Mouse (Mus musculus): ENCODE measurements around the gene Sept4. TPM values are rescaled to one million over a fixed set of nuclear protein-coding genes. Genes with fewer than 3 reads are reported as not detected.

Sept4 gene
- polyA plus RNA-seq, 1 experiment, result 25.7 TPM

DNA sequence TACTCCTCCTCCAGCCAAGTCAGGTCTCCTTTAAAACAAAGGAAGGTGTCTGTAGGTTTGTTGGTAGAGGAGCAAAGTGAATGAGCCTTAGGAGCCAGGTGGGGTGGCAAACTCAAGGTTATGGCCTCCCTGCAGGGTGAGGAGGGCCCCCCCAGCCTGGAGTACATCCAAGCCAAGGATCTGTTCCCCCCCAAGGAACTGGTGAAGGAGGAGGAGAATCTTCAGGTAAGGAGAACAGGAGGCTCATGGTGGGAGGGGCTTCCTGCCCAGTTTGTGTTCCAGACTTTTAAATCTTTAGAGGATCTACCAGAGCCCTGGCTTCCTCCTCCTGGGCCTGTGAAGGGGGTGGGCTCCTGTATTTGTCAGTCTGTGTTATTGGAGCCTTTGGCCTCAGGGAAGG, 28.4 kb downstream of the Sept4 start:
- TF ChIP-seq CTCF (IDR thresholded peaks at IDR 0.05; ENCODE audit: extremely low read depth, insufficient read depth, insufficient read length, insufficient replicate concordance) (no peak), POLR2A (IDR thresholded peaks at IDR 0.05; ENCODE audit: low read depth, low read length) (no peak)
- Histone ChIP-seq H3K36me3 (ENCODE audit: control insufficient read depth, insufficient read depth, low read length) (peaks cover 28% of the 10 kb centered on the region), H3K27ac (ENCODE audit: insufficient read depth, low read length) (no peak overlapping the region), H3K4me3 (ENCODE audit: extremely low read depth, insufficient read depth, insufficient read length) (no peak overlapping the region), H3K27me3 (ENCODE audit: control insufficient read depth, insufficient read depth, low read length) (no peaks in the 10 kb centered on the region), H3K4me1 (ENCODE audit: control insufficient read depth, insufficient read depth, insufficient read length) (peaks cover 16% of the 10 kb centered on the region)
- no peak for DNase-seq (ENCODE audit: low read depth in 1 of 2, low spot score in 2 of 2)

DNA sequence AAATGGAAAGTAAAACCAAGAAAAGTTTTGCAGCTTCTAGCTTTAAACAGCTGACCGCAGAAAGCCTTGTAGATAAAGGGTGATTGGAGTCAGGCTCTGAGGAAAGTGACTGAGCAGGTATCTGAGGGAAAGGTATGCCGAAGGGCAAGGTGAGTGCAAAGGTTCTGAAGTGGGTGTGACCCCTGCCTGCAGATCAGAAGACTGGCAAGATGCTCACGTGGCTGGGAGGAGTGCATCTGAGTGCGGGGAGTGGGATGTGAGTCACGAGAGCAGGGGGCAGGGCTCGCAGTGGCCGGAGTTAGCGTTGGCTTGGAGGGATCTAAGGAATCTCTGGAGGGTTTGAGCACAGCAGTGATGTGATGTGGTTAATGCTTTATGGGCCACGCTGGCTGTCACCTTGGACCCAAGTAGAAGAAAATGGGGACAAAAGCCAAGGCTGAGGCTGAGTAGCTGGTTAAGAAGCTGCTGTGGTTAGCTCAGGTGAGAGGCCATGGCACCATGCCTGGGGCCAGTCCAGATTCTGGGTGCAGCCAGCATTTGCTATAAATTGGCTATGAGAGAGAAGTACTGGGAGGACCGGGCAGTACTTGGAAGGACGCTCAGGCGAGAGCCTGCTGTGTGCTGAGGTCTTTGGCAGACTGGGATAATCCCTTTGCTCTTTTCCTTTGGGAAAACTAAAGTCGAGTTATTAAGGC, 30.8 kb downstream of the Sept4 start:
- WGBS, result 93% methylated on average over 13 of the region's 13 CpGs
- H3K4me3 ChIP-seq (ENCODE audit: extremely low read depth, insufficient read depth, insufficient read length), result no peak overlapping the region
- H3K27me3 ChIP-seq (ENCODE audit: control insufficient read depth, insufficient read depth, low read length), result no peaks in the 10 kb centered on the region
- no peak for DNase-seq (ENCODE audit: low read depth in 1 of 2, low spot score in 2 of 2)
- TF ChIP-seq CTCF (IDR thresholded peaks at IDR 0.05; ENCODE audit: extremely low read depth, insufficient read depth, insufficient read length, insufficient replicate concordance) (no peak), POLR2A (IDR thresholded peaks at IDR 0.05; ENCODE audit: low read depth, low read length) (no peak)
- no peak overlapping the region for H3K27ac ChIP-seq (ENCODE audit: insufficient read depth, low read length)
- peaks cover 51% of the 10 kb centered on the region for H3K36me3 ChIP-seq (ENCODE audit: control insufficient read depth, insufficient read depth, low read length)
- peaks cover 14% of the 10 kb centered on the region for H3K4me1 ChIP-seq (ENCODE audit: control insufficient read depth, insufficient read depth, insufficient read length)

DNA sequence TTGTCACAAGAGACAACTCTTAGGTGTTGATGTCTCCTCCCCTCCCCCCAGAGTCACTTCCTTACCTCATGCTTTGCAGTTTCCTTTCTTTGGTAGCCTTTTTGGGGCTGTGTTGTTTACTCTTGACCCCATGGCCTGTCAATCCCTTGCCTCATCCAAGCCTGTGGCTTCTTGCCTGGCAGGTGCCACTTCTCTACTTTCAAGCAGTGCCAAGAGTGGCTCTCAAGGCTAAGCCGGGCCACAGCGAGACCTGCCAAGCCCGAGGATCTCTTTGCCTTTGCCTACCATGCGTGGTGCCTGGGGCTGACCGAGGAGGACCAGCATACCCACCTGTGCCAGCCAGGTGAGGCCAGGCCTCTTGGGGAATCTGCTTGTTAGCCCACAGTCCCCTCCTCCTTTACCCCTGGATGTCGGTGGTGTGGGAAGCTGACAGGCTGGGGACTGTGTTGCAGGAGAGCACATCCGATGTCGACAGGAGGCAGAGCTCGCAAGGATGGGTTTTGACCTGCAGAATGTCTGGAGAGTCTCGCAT, 31.7 kb downstream of the Sept4 start:
- TF ChIP-seq CTCF (IDR thresholded peaks at IDR 0.05; ENCODE audit: extremely low read depth, insufficient read depth, insufficient read length, insufficient replicate concordance) (no peak), POLR2A (IDR thresholded peaks at IDR 0.05; ENCODE audit: low read depth, low read length) (no peak)
- Histone ChIP-seq H3K4me3 (ENCODE audit: extremely low read depth, insufficient read depth, insufficient read length) (no peak overlapping the region), H3K36me3 (ENCODE audit: control insufficient read depth, insufficient read depth, low read length) (peaks cover 59% of the 10 kb centered on the region), H3K4me1 (ENCODE audit: control insufficient read depth, insufficient read depth, insufficient read length) (peaks cover 13% of the 10 kb centered on the region), H3K27ac (ENCODE audit: insufficient read depth, low read length) (no peak overlapping the region), H3K27me3 (ENCODE audit: control insufficient read depth, insufficient read depth, low read length) (no peaks in the 10 kb centered on the region)
- DNase-seq (ENCODE audit: low read depth in 1 of 2, low spot score in 2 of 2), result no peak
- 96% methylated on average over 10 of the region's 10 CpGs for whole genome bisulfite sequencing

DNA sequence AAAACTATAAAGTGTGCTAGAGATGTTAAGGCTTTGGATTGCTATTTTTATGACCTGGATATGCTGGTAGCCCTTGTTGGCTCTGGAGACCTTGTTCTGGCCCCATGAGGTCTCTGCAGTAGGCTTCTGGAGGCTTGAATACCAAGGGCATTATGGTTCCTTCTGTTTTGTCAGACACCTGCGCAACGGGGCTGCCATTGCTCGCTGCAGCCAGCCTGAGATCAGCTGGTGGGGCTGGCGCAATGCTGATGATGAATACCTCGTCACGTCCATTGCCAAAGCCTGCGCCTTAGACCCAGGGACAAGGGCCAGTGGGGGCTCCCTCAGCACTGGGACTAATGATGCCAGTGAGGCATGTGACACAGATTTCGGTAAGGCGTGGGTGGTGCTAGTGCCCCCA, 33.5 kb downstream of the Sept4 start:
- Histone ChIP-seq H3K4me1 (ENCODE audit: control insufficient read depth, insufficient read depth, insufficient read length) (no peaks in the 10 kb centered on the region), H3K27me3 (ENCODE audit: control insufficient read depth, insufficient read depth, low read length) (no peaks in the 10 kb centered on the region), H3K4me3 (ENCODE audit: extremely low read depth, insufficient read depth, insufficient read length) (no peak overlapping the region), H3K27ac (ENCODE audit: insufficient read depth, low read length) (no peak overlapping the region), H3K36me3 (ENCODE audit: control insufficient read depth, insufficient read depth, low read length) (peaks cover 66% of the 10 kb centered on the region)
- no peak for DNase-seq (ENCODE audit: low read depth in 1 of 2, low spot score in 2 of 2)
- TF ChIP-seq CTCF (IDR thresholded peaks at IDR 0.05; ENCODE audit: extremely low read depth, insufficient read depth, insufficient read length, insufficient replicate concordance) (no peak), POLR2A (IDR thresholded peaks at IDR 0.05; ENCODE audit: low read depth, low read length) (no peak)
- 96% methylated on average over 9 of the region's 9 CpGs for WGBS

DNA sequence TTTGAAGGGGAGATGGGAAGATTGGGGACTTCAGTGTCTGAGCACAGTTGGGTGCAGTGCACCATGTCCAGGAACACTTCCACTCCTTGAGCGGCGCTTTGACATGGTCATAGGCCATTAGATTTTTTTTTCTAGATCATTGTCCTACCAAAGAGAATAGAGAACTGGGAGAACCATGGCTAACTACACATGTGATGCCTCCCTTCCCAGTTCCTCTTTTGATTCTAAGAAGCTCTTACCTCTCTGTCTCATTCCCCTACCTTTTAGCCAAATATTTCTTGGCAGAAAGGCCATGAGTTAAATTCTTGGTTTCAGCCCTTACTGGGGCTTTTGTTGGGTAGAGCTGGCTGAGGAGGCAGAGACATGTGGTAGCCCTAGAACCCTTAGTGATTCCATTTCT, 34.9 kb downstream of the Sept4 start:
- no peak for DNase-seq (ENCODE audit: low read depth in 1 of 2, low spot score in 2 of 2)
- no peak overlapping the region for H3K4me3 ChIP-seq (ENCODE audit: extremely low read depth, insufficient read depth, insufficient read length)
- no peak overlapping the region for H3K27ac ChIP-seq (ENCODE audit: insufficient read depth, low read length)
- H3K4me1 ChIP-seq (ENCODE audit: control insufficient read depth, insufficient read depth, insufficient read length), result no peaks in the 10 kb centered on the region
- peaks cover 64% of the 10 kb centered on the region for H3K36me3 ChIP-seq (ENCODE audit: control insufficient read depth, insufficient read depth, low read length)
- H3K27me3 ChIP-seq (ENCODE audit: control insufficient read depth, insufficient read depth, low read length), result no peaks in the 10 kb centered on the region
- WGBS, result 83% methylated on average over 2 of the region's 2 CpGs
- no peak for TF ChIP-seq CTCF (IDR thresholded peaks at IDR 0.05; ENCODE audit: extremely low read depth, insufficient read depth, insufficient read length, insufficient replicate concordance)
- TF ChIP-seq POLR2A (IDR thresholded peaks at IDR 0.05; ENCODE audit: low read depth, low read length), result no peak

DNA sequence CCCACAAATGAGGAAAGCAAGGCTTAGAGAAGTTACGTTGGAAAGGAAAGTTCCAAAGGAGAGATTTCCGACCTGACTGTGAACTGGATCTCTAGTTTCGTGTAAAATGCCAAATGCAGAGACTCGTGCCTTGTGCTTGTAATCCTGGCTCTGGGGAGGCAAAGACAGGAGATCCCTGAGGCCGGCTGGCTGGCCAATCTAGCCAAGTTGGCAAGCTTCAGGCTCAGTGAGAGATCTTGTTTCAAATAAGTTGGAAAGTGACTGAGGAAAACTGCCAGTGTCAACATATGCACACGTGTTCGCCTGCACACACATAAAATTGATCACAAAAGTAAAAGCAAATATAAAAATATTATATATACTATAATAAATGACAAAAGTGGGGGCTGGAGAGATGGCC, 40.6 kb downstream of the Sept4 start:
- Histone ChIP-seq H3K27me3 (ENCODE audit: control insufficient read depth, insufficient read depth, low read length) (no peaks in the 10 kb centered on the region), H3K36me3 (ENCODE audit: control insufficient read depth, insufficient read depth, low read length) (peaks cover 60% of the 10 kb centered on the region), H3K4me3 (ENCODE audit: extremely low read depth, insufficient read depth, insufficient read length) (no peak overlapping the region), H3K27ac (ENCODE audit: insufficient read depth, low read length) (no peak overlapping the region), H3K4me1 (ENCODE audit: control insufficient read depth, insufficient read depth, insufficient read length) (no peaks in the 10 kb centered on the region)
- 93% methylated on average over 7 of the region's 7 CpGs for WGBS
- no peak for TF ChIP-seq POLR2A (IDR thresholded peaks at IDR 0.05; ENCODE audit: low read depth, low read length)
- DNase-seq (ENCODE audit: low read depth in 1 of 2, low spot score in 2 of 2), result no peak

DNA sequence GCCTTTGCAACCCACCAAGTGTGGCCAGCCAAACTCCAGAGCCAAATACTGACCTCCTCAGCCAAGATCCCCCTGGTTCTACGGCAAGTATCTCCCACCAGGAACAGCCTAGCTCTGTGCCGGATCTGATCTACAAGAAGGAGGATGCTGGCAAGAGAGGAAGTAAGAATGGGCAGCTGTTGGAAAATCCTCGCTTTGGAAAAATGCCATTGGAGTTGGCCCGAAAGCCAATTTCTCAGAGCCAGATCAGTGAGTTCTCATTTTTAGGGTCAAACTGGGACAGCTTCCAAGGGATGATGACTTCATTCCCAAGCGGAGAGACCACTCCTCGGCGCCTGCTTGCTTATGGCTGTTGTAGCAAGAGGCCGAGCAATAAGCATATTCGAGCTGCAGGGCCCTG, 42.8 kb downstream of the Sept4 start:
- Histone ChIP-seq H3K27ac (ENCODE audit: insufficient read depth, low read length) (no peak overlapping the region), H3K4me1 (ENCODE audit: control insufficient read depth, insufficient read depth, insufficient read length) (no peaks in the 10 kb centered on the region), H3K4me3 (ENCODE audit: extremely low read depth, insufficient read depth, insufficient read length) (no peak overlapping the region), H3K36me3 (ENCODE audit: control insufficient read depth, insufficient read depth, low read length) (peaks cover 55% of the 10 kb centered on the region), H3K27me3 (ENCODE audit: control insufficient read depth, insufficient read depth, low read length) (no peaks in the 10 kb centered on the region)
- no peak for DNase-seq (ENCODE audit: low read depth in 1 of 2, low spot score in 2 of 2)
- TF ChIP-seq CTCF (IDR thresholded peaks at IDR 0.05; ENCODE audit: extremely low read depth, insufficient read depth, insufficient read length, insufficient replicate concordance), result no peak
- no peak for TF ChIP-seq POLR2A (IDR thresholded peaks at IDR 0.05; ENCODE audit: low read depth, low read length)
- WGBS, result 95% methylated on average over 9 of the region's 9 CpGs
